Mouse (Mus musculus): ENCODE results near the gene Gabbr2. TPM values are rescaled to one million over a fixed set of nuclear protein-coding genes. Genes with fewer than 3 reads are reported as not detected.

Gene Gabbr2
- polyA plus RNA-seq, 1 experiment from 2014 or later: 0.08 TPM

GRCm38 (mm10) chr4:47012476-47012875 is 20.8 kb upstream of the Gabbr2 start:
- no peak overlapping the region for H3K9ac ChIP-seq
- WGBS (ENCODE audit: insufficient replicate concordance): 62% methylated on average over 10 of the region's 10 CpGs
- ATAC-seq: no peak
- no peak overlapping the region for H3K27ac ChIP-seq
- peaks cover 6% of the 10 kb centered on the region; the same call in 1 of the 2 replicates for H3K27me3 ChIP-seq (replicated peaks)
- H3K4me2 ChIP-seq: no peak overlapping the region
- H3K9me3 ChIP-seq (replicated peaks): no peaks in the 10 kb centered on the region
- no peaks in the 10 kb centered on the region for H3K36me3 ChIP-seq
- H3K4me1 ChIP-seq: peaks cover 13% of the 10 kb centered on the region
- H3K4me3 ChIP-seq: no peak overlapping the region

- H3K36me3 ChIP-seq: no peaks in the 10 kb centered on the region
- H3K9ac ChIP-seq: no peak overlapping the region
- no peaks in the 10 kb centered on the region for H3K9me3 ChIP-seq (replicated peaks)
- ATAC-seq: no peak
- peak overlapping the region; percentile 26; the same call in 1 of the 2 replicates for H3K4me2 ChIP-seq
- WGBS (ENCODE audit: insufficient replicate concordance): 20% methylated on average over 12 of the region's 12 CpGs
- peaks cover 6% of the 10 kb centered on the region; the same call in 1 of the 2 replicates for H3K27me3 ChIP-seq (replicated peaks)
- H3K4me3 ChIP-seq: no peak overlapping the region
- peaks cover 12% of the 10 kb centered on the region for H3K4me1 ChIP-seq
- no peak overlapping the region for H3K27ac ChIP-seq
Observed at GRCm38 (mm10) chr4:47010400-47011231, 18.9 kb upstream of the Gabbr2 start.

- Histone ChIP-seq H3K4me2 (no peak overlapping the region), H3K36me3 (no peaks in the 10 kb centered on the region), H3K27me3 (replicated peaks) (peaks cover 22% of the 10 kb centered on the region), H3K27ac (no peak overlapping the region), H3K9ac (no peak overlapping the region), H3K9me3 (replicated peaks) (no peaks in the 10 kb centered on the region), H3K4me1 (no peaks in the 10 kb centered on the region), H3K4me3 (no peak overlapping the region)
- 43% methylated on average over 8 of the region's 8 CpGs for WGBS (ENCODE audit: insufficient replicate concordance)
- no peak for ATAC-seq
Observed at GRCm38 (mm10) chr4:47000626-47001395, 9.1 kb upstream of the Gabbr2 start.

- peaks cover 40% of the 10 kb centered on the region for H3K27me3 ChIP-seq (replicated peaks)
- H3K9ac ChIP-seq: no peak overlapping the region
- no peaks in the 10 kb centered on the region for H3K36me3 ChIP-seq
- H3K4me2 ChIP-seq: no peak overlapping the region
- ATAC-seq: no peak
- no peaks in the 10 kb centered on the region for H3K9me3 ChIP-seq (replicated peaks)
- H3K4me1 ChIP-seq: no peaks in the 10 kb centered on the region
- H3K4me3 ChIP-seq: no peak overlapping the region
- 49% methylated on average over 2 of the region's 2 CpGs for WGBS (ENCODE audit: insufficient replicate concordance)
- no peak overlapping the region for H3K27ac ChIP-seq
Observed at GRCm38 (mm10) chr4:46997969-46998368, 6.3 kb upstream of the Gabbr2 start.

GRCm38 (mm10) chr4:46992827-46993473 is 1.3 kb upstream of the Gabbr2 start:
- ATAC-seq: no peak
- WGBS (ENCODE audit: insufficient replicate concordance): 7% methylated on average over 8 of the region's 8 CpGs
- Histone ChIP-seq H3K27me3 (replicated peaks) (peaks cover 76% of the 10 kb centered on the region), H3K4me2 (no peak overlapping the region), H3K36me3 (no peaks in the 10 kb centered on the region), H3K9ac (no peak overlapping the region), H3K4me3 (no peak overlapping the region), H3K9me3 (replicated peaks) (no peaks in the 10 kb centered on the region), H3K4me1 (0 out of 2 replicates have a peak, but pooled peaks cover 4% of the 10 kb centered on the region), H3K27ac (no peak overlapping the region)

GRCm38 (mm10) chr4:46991959-46992316 is 265 bp upstream of the Gabbr2 start:
- Histone ChIP-seq H3K4me2 (peak overlapping the region; percentile 67), H3K27ac (no peak overlapping the region), H3K4me3 (peak overlapping the region; percentile 43), H3K36me3 (no peaks in the 10 kb centered on the region), H3K9me3 (replicated peaks) (no peaks in the 10 kb centered on the region), H3K4me1 (0 out of 2 replicates have a peak, but pooled peaks cover 4% of the 10 kb centered on the region), H3K9ac (no peak overlapping the region), H3K27me3 (replicated peaks) (peaks cover 75% of the 10 kb centered on the region)
- no peak for ATAC-seq
- WGBS (ENCODE audit: insufficient replicate concordance): 5% methylated on average over 31 of the region's 31 CpGs

- no peak for ATAC-seq
- Histone ChIP-seq H3K9me3 (replicated peaks) (no peaks in the 10 kb centered on the region), H3K4me3 (no peak overlapping the region), H3K36me3 (no peaks in the 10 kb centered on the region), H3K4me2 (peak overlapping the region; percentile 67; the same call in 1 of the 2 replicates), H3K27me3 (replicated peaks) (peaks cover 82% of the 10 kb centered on the region), H3K27ac (no peak overlapping the region), H3K4me1 (0 out of 2 replicates have a peak, but pooled peaks cover 4% of the 10 kb centered on the region), H3K9ac (no peak overlapping the region)
- WGBS (ENCODE audit: insufficient replicate concordance): 10% methylated on average over 29 of the region's 29 CpGs
Observed at GRCm38 (mm10) chr4:46990281-46991015, 1.2 kb downstream of the Gabbr2 start.

- 3% methylated on average over 17 of the region's 17 CpGs for WGBS (ENCODE audit: insufficient replicate concordance)
- no peak for ATAC-seq
- Histone ChIP-seq H3K9me3 (replicated peaks) (no peaks in the 10 kb centered on the region), H3K27ac (no peak overlapping the region), H3K4me3 (no peak overlapping the region), H3K4me1 (0 out of 2 replicates have a peak, but pooled peaks cover 4% of the 10 kb centered on the region), H3K4me2 (no peak overlapping the region), H3K27me3 (replicated peaks) (peaks cover 82% of the 10 kb centered on the region), H3K36me3 (no peaks in the 10 kb centered on the region), H3K9ac (no peak overlapping the region)
Observed at GRCm38 (mm10) chr4:46989842-46990241, 1.8 kb downstream of the Gabbr2 start.

GRCm38 (mm10) chr4:46988824-46989223 is 2.8 kb downstream of the Gabbr2 start:
- Histone ChIP-seq H3K36me3 (no peaks in the 10 kb centered on the region), H3K9me3 (replicated peaks) (no peaks in the 10 kb centered on the region), H3K9ac (no peak overlapping the region), H3K4me3 (no peak overlapping the region), H3K27me3 (replicated peaks) (peaks cover 73% of the 10 kb centered on the region), H3K27ac (no peak overlapping the region), H3K4me1 (0 out of 2 replicates have a peak, but pooled peaks cover 4% of the 10 kb centered on the region), H3K4me2 (no peak overlapping the region)
- ATAC-seq: no peak
- WGBS (ENCODE audit: insufficient replicate concordance): 61% methylated on average over 4 of the region's 4 CpGs

- H3K27me3 ChIP-seq (replicated peaks): peaks cover 67% of the 10 kb centered on the region
- no peak overlapping the region for H3K4me2 ChIP-seq
- 0 out of 2 replicates have a peak, but pooled peaks cover 4% of the 10 kb centered on the region for H3K4me1 ChIP-seq
- no peaks in the 10 kb centered on the region for H3K9me3 ChIP-seq (replicated peaks)
- no peak overlapping the region for H3K27ac ChIP-seq
- ATAC-seq: no peak
- H3K36me3 ChIP-seq: no peaks in the 10 kb centered on the region
- 42% methylated on average over 3 of the region's 3 CpGs for WGBS (ENCODE audit: insufficient replicate concordance)
- H3K9ac ChIP-seq: no peak overlapping the region
- no peak overlapping the region for H3K4me3 ChIP-seq
Observed at GRCm38 (mm10) chr4:46988257-46988656, 3.4 kb downstream of the Gabbr2 start.

- 0 out of 2 replicates have a peak, but pooled peaks cover 4% of the 10 kb centered on the region for H3K4me1 ChIP-seq
- H3K9me3 ChIP-seq (replicated peaks): no peaks in the 10 kb centered on the region
- no peak for ATAC-seq
- H3K27me3 ChIP-seq (replicated peaks): peaks cover 62% of the 10 kb centered on the region
- 68% methylated on average over 6 of the region's 6 CpGs for WGBS (ENCODE audit: insufficient replicate concordance)
- no peak overlapping the region for H3K4me2 ChIP-seq
- H3K27ac ChIP-seq: no peak overlapping the region
- no peak overlapping the region for H3K9ac ChIP-seq
- no peak overlapping the region for H3K4me3 ChIP-seq
- no peaks in the 10 kb centered on the region for H3K36me3 ChIP-seq
Observed at GRCm38 (mm10) chr4:46987809-46988208, 3.9 kb downstream of the Gabbr2 start.

All from liver, embryonic 12.5 days (tissue).